In the genomic region with DNA sequence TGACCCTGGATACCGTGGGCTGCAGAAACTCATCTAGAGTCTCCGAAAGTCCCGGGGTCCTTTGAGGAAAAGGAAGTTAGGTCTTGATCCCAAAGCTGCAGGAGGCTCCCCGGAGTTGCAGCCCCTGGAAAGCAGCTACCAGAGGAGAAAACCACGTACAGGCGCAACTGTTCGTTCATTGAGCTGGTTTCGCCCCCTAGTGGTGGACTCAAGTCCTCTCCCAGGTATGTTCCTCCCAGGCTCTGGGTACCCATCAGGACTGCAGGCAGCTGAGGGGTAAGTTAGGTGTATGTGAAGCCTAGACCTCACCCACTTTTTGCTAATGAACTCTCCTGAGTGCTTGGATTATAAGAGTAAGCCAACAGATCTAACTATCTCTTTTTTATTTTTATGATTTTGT, we compare ENCODE assay signal across 10 mouse cellular contexts. TPM values are rescaled to one million over a fixed set of nuclear protein-coding genes. Genes with fewer than 3 reads are reported as not detected.
A peak's percentile ranks its signal among the peaks of the same experiment; 100 is the strongest.
DNase-seq lines count a peak whose midpoint lies in the region; ATAC-seq and TF ChIP-seq lines count a peak whose summit lies in the region.
"Had no signal": no experiment of that assay in that cellular context is flagged by ENCODE, and none has a peak within 500 bp of the region (broad histone marks: within the 10 kb centered on the region; RNA-seq: fewer than 3 reads in every experiment).

No protein-coding gene starts in this region.

- no peak overlapping the region for H3K9ac ChIP-seq in limb, embryonic 14.5 days (ENCODE audit: low read depth, low read length, severe bottlenecking)

- peak; percentile 44 for DNase-seq in ovary, adult 18-20 months (ENCODE audit: low spot score)
- no peak for DNase-seq in ovary, postnatal 10 days (ENCODE audit: low spot score)
- peak; percentile 49 for DNase-seq in cerebellum, adult 11-12 months
- peak; percentile 30 to 62 for DNase-seq in frontal cortex, postnatal 25 days (ENCODE audit: low spot score in 2 of 2)
- DNase-seq in kidney, adult 2 months, result peak; percentile 78
- peak; percentile 85 for DNase-seq in limb, embryonic 14.5 days (ENCODE audit: low spot score)
- peak; percentile 76 for DNase-seq in thymus, postnatal 0 days (ENCODE audit: low spot score)

- ATAC-seq in limb, embryonic 14.5 days (ENCODE audit: low FRiP score, low read depth), result peak; percentile 37; the same call in 1 of the 2 replicates
- ATAC-seq in neutrophil, adult 5-6 weeks (ENCODE audit: extremely low read depth, insufficient number of reproducible peaks, low FRiP score, poor library complexity, severe bottlenecking), result peak; percentile 73

- no peak overlapping the region for H3K4me3 ChIP-seq in kidney, adult 2 months (ENCODE audit: insufficient read depth, low read depth, low read length)
- H3K4me3 ChIP-seq in limb, embryonic 14.5 days (replicated peaks; ENCODE audit: low read length), result no peak overlapping the region
- H3K4me3 ChIP-seq: erythroblast, embryonic 14.5 days had no signal

- no peak for TF ChIP-seq POLR2A in kidney, adult 2 months (IDR thresholded peaks at IDR 0.05; ENCODE audit: low read depth, low read length)
- TF ChIP-seq POLR2A in limb, embryonic 14.5 days (IDR thresholded peaks at IDR 0.05; ENCODE audit: borderline replicate concordance, extremely low read depth, insufficient read depth, insufficient read length), result no peak

- WGBS in kidney, adult 2 months, result 6% methylated on average over 8 of the region's 8 CpGs
- 9% methylated on average over 8 of the region's 8 CpGs for WGBS in limb, embryonic 14.5 days

- no peak overlapping the region for H3K27ac ChIP-seq in kidney, adult 2 months (ENCODE audit: insufficient read depth, low read depth, low read length)
- H3K27ac ChIP-seq in limb, embryonic 14.5 days (replicated peaks; ENCODE audit: low read depth, low read length), result no peak overlapping the region

- no peak overlapping the region for H3K4me2 ChIP-seq in limb, embryonic 14.5 days (replicated peaks; ENCODE audit: low read depth, low read length, severe bottlenecking)

- H3K4me1 ChIP-seq in kidney, adult 2 months (ENCODE audit: control insufficient read depth, insufficient read depth, low read length), result 0 out of 2 replicates have a peak, but pooled peaks cover 6% of the 10 kb centered on the region
- no peaks in the 10 kb centered on the region for H3K4me1 ChIP-seq in limb, embryonic 14.5 days (ENCODE audit: control insufficient read depth, insufficient read depth, low read length)

- no peaks in the 10 kb centered on the region for H3K36me3 ChIP-seq in kidney, adult 2 months (ENCODE audit: control insufficient read depth, insufficient read depth, low read length)
- H3K36me3 ChIP-seq in limb, embryonic 14.5 days (ENCODE audit: control insufficient read depth, insufficient read depth, low read length), result no peaks in the 10 kb centered on the region

- no peaks in the 10 kb centered on the region for H3K9me3 ChIP-seq in limb, embryonic 14.5 days (ENCODE audit: control insufficient read depth, low read length)

- peak; percentile 89 for TF ChIP-seq CTCF in kidney, adult 2 months (conservative IDR thresholded peaks at IDR 0.05; ENCODE audit: insufficient read depth, insufficient read length, low read depth, low read length)

- no peaks in the 10 kb centered on the region for H3K27me3 ChIP-seq in kidney, adult 2 months (replicated peaks; ENCODE audit: control insufficient read depth, insufficient read depth, low read length)
- no peaks in the 10 kb centered on the region for H3K27me3 ChIP-seq in limb, embryonic 14.5 days (ENCODE audit: control insufficient read depth, insufficient read depth, low read length)

RNA-seq across cellular contexts. Expression of a gene that starts 16.1 kb away (rescaled TPM):
- 2.8 and 4.3 TPM in 2 replicates for polyA plus RNA-seq in kidney, adult 2 months (2012; rRNA removed)
- polyA plus RNA-seq in limb, embryonic 14.5 days (2012; rRNA removed), result 14.8 and 15.5 TPM in 2 replicates
- polyA plus RNA-seq in limb, embryonic 14.5 days (2014; fragmentation: Nextera tagmentation; extraction: Ambion mirVana), result 14.7 and 14.8 TPM in 2 replicates
- not detected in 2 replicates for total RNA-seq in neutrophil, adult 5-6 weeks (2017)
- polyA plus RNA-seq in thymus, postnatal 0 days (2015; fragmentation: Nextera tagmentation; extraction: Ambion mirVana), result 20.6 and 21.1 TPM in 2 replicates
- polyA plus RNA-seq: erythroblast, embryonic 14.5 days had no signal

RNA-seq across cellular contexts. Expression of a gene that starts 27.2 kb away (rescaled TPM):
- polyA plus RNA-seq in kidney, adult 2 months (2012; rRNA removed), result 48.5 and 56.2 TPM in 2 replicates
- polyA plus RNA-seq in limb, embryonic 14.5 days (2012; rRNA removed), result 9.3 and 10.2 TPM in 2 replicates
- polyA plus RNA-seq in limb, embryonic 14.5 days (2014; fragmentation: Nextera tagmentation; extraction: Ambion mirVana), result 10.0 and 11.4 TPM in 2 replicates
- total RNA-seq in neutrophil, adult 5-6 weeks (2017), result 347 and 441 TPM in 2 replicates
- 9.0 and 9.1 TPM in 2 replicates for polyA plus RNA-seq in thymus, postnatal 0 days (2015; fragmentation: Nextera tagmentation; extraction: Ambion mirVana)
- polyA plus RNA-seq: neural tube, embryonic 14.5 days had no signal

RNA-seq across cellular contexts. Expression of a gene that starts 52.7 kb away (rescaled TPM):
- polyA plus RNA-seq in kidney, adult 2 months (2012; rRNA removed), result 42.9 and 50.5 TPM in 2 replicates
- 11.7 and 14.9 TPM in 2 replicates for polyA plus RNA-seq in limb, embryonic 14.5 days (2012; rRNA removed)
- 7.4 and 7.7 TPM in 2 replicates for polyA plus RNA-seq in limb, embryonic 14.5 days (2014; fragmentation: Nextera tagmentation; extraction: Ambion mirVana)
- 0.61 TPM in 1 of 2 replicates, not detected in the other for total RNA-seq in neutrophil, adult 5-6 weeks (2017)
- polyA plus RNA-seq in thymus, postnatal 0 days (2015; fragmentation: Nextera tagmentation; extraction: Ambion mirVana), result 25.3 and 33.2 TPM in 2 replicates
